Mouse (Mus musculus): Measurements from ENCODE around the gene Rpl12. TPM values are rescaled to one million over a fixed set of nuclear protein-coding genes. Genes with fewer than 3 reads are reported as not detected.
"Not testable (repeated sequence)": the region's sequence is repeated elsewhere in the genome, so short reads cannot be mapped to it uniquely, and the experiment has no call there.

Gene Rpl12
- polyA plus RNA-seq, 1 experiment from 2014 or later: 663 TPM

- Histone ChIP-seq H3K36me3 (ENCODE audit: inconsistent target) (no peaks in the 10 kb centered on the region), H3K79me2 (ENCODE audit: inconsistent target) (no peaks in the 10 kb centered on the region; the same call in 1 of the 2 replicates), H3K4me3 (ENCODE audit: inconsistent target) (peak within 1 kb of the TSS; percentile 55), H3K27ac (peak within 1 kb of the TSS; percentile 25)
- WGBS (ENCODE audit: missing documents): 1% methylated on average over 50 of the region's 50 CpGs
Observed at GRCm38 (mm10) chr2:32981725-32982271, 20.4 kb downstream of the Rpl12 start, which contains the start of gene Slc2a8. Gene Slc2a8 (minus strand): TSS chr2:32982083.

- Histone ChIP-seq H3K4me3 (ENCODE audit: inconsistent target) (peak overlapping the region; percentile 55), H3K36me3 (ENCODE audit: inconsistent target) (no peaks in the 10 kb centered on the region), H3K79me2 (ENCODE audit: inconsistent target) (no peaks in the 10 kb centered on the region; the same call in 1 of the 2 replicates), H3K27ac (peak overlapping the region; percentile 25)
- WGBS (ENCODE audit: missing documents): 2% methylated on average over 4 of the region's 4 CpGs
Observed at GRCm38 (mm10) chr2:32982700-32983099, 21.3 kb downstream of the Rpl12 start.

DNA sequence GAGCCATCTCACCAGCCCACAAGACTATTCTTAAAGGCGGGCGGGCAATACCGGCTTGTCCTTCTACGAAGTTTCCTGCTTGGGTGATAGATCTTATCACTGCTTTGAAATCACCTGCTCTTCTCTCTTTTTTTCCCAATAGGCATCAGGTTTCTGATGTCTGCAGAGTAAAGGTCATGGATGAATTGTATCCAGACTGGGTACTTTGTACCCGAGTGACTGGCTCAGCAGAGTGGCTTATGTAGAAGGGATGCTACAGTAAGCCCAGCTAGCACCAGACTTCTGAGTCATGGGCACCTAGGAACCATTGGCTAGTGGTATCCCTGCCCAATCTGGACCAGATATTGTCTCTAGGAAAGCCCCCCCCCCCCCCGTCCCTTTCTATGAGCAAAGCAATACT, 22.3 kb downstream of the Rpl12 start:
- 60% methylated on average over 6 of the region's 6 CpGs for WGBS (ENCODE audit: missing documents)
- H3K36me3 ChIP-seq (ENCODE audit: inconsistent target): no peaks in the 10 kb centered on the region
- H3K4me3 ChIP-seq (ENCODE audit: inconsistent target): no peak overlapping the region

GRCm38 (mm10) chr2:32985844-32986243, 24.5 kb downstream of the Rpl12 start:
- H3K36me3 ChIP-seq (ENCODE audit: inconsistent target): no peaks in the 10 kb centered on the region
- H3K79me2 ChIP-seq (ENCODE audit: inconsistent target): no peaks in the 10 kb centered on the region; the same call in 1 of the 2 replicates
- H3K27ac ChIP-seq: no peak overlapping the region
- WGBS (ENCODE audit: missing documents): 78% methylated on average over 8 of the region's 8 CpGs
- no peak overlapping the region for H3K4me3 ChIP-seq (ENCODE audit: inconsistent target)

More for the DNA sequence above, 22.3 kb downstream of the Rpl12 start:
- no peaks in the 10 kb centered on the region; the same call in 1 of the 2 replicates for H3K79me2 ChIP-seq (ENCODE audit: inconsistent target)
- no peak overlapping the region for H3K27ac ChIP-seq

GRCm38 (mm10) chr2:32989376-32989775, 28.0 kb downstream of the Rpl12 start:
- Histone ChIP-seq H3K27ac (no peak overlapping the region), H3K36me3 (ENCODE audit: inconsistent target) (no peaks in the 10 kb centered on the region), H3K79me2 (ENCODE audit: inconsistent target) (no peaks in the 10 kb centered on the region), H3K4me3 (ENCODE audit: inconsistent target) (no peak overlapping the region)
- WGBS (ENCODE audit: missing documents): 31% methylated on average over 3 of the region's 3 CpGs

GRCm38 (mm10) chr2:32990167-32990832, 28.9 kb downstream of the Rpl12 start:
- Histone ChIP-seq H3K36me3 (ENCODE audit: inconsistent target) (no peaks in the 10 kb centered on the region), H3K27ac (no peak overlapping the region)
- 83% methylated on average over 13 of the region's 13 CpGs for whole genome bisulfite sequencing (ENCODE audit: missing documents)

GRCm38 (mm10) chr2:32992130-32992529, 30.8 kb downstream of the Rpl12 start:
- H3K4me3 ChIP-seq (ENCODE audit: inconsistent target): no peak overlapping the region
- no peaks in the 10 kb centered on the region for H3K79me2 ChIP-seq (ENCODE audit: inconsistent target)
- WGBS (ENCODE audit: missing documents): 8% methylated on average over 6 of the region's 6 CpGs
- H3K27ac ChIP-seq: no peak overlapping the region
- no peaks in the 10 kb centered on the region for H3K36me3 ChIP-seq (ENCODE audit: inconsistent target)

More at GRCm38 (mm10) chr2:32990167-32990832, 28.9 kb downstream of the Rpl12 start:
- no peaks in the 10 kb centered on the region for H3K79me2 ChIP-seq (ENCODE audit: inconsistent target)
- H3K4me3 ChIP-seq (ENCODE audit: inconsistent target): no peak overlapping the region

DNA sequence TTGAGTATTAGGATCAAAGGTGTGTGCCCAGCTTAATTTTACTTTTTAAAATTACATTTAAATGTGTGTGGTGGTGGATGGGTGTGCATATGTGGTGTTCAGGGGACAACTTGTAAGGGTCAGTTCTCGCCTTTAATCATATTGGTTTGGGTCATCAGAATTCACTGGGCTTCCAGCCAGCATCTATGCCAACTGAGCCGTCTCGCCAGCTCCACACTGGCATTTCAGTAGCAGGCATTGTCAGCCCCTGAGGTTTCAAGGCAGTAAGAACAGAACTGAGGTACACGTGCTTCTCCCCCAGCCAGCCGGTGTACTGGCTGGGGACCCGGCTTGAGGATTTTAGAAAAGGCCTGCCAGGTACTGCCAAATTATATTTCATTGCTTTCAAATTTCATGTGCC, 35.7 kb downstream of the Rpl12 start:
- H3K36me3 ChIP-seq (ENCODE audit: inconsistent target): no peaks in the 10 kb centered on the region
- 76% methylated on average over 6 of the region's 6 CpGs for WGBS (ENCODE audit: missing documents)
- H3K27ac ChIP-seq: no peak overlapping the region
- no peaks in the 10 kb centered on the region for H3K79me2 ChIP-seq (ENCODE audit: inconsistent target)
- no peak overlapping the region for H3K4me3 ChIP-seq (ENCODE audit: inconsistent target)

DNA sequence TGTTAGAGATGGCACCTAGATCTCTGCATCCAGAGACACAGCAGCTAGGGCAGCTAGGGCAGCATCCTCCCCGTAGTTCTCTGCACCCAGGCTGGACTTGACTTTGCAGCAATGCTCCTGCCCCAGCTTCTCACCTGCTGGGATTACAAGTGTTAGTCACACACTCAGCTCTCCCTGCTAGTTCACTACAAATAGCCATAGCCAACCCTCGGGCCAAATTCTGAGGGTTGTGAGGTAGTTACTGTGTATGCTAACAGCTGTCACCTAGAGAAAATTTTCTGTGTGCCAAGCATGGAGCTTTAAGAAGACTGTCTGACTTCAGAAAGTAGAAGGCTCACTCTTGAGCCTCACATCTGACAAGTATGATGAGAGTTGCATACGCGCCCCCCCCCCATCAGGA, 36.4 kb downstream of the Rpl12 start:
- Histone ChIP-seq H3K36me3 (ENCODE audit: inconsistent target) (no peaks in the 10 kb centered on the region), H3K79me2 (ENCODE audit: inconsistent target) (no peaks in the 10 kb centered on the region), H3K27ac (no peak overlapping the region), H3K4me3 (ENCODE audit: inconsistent target) (no peak overlapping the region)
- WGBS (ENCODE audit: missing documents): 79% methylated on average over 4 of the region's 4 CpGs

GRCm38 (mm10) chr2:32999752-33000151, 38.4 kb downstream of the Rpl12 start:
- WGBS (ENCODE audit: missing documents): 85% methylated on average over 2 of the region's 2 CpGs

DNA sequence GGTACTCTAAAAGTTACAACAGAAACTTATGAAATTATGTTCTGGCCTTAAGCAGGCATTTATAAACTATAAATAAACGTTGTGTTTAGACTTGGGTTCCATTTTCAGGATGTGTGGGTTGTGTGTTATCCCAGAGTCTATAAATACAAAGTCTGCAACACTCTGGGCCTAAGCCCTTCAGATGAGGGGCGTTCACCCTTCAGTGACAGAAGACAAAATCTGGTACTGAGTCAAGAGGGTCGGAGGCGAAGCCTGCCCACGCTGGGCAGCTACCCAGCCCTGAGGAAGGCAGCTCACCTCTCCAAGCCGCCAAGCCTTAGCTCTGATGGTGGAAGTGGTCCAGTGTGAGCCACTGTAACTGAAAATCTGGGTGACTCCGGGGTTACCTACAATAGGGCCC, 40.8 kb downstream of the Rpl12 start:
- H3K4me3 ChIP-seq (ENCODE audit: inconsistent target): no peak overlapping the region
- WGBS (ENCODE audit: missing documents): 86% methylated on average over 7 of the region's 7 CpGs
- H3K79me2 ChIP-seq (ENCODE audit: inconsistent target): no peaks in the 10 kb centered on the region
- H3K36me3 ChIP-seq (ENCODE audit: inconsistent target): no peaks in the 10 kb centered on the region
- H3K27ac ChIP-seq: no peak overlapping the region

More at GRCm38 (mm10) chr2:32999752-33000151, 38.4 kb downstream of the Rpl12 start:
- Histone ChIP-seq H3K79me2 (ENCODE audit: inconsistent target) (no peaks in the 10 kb centered on the region), H3K27ac (no peak overlapping the region), H3K36me3 (ENCODE audit: inconsistent target) (no peaks in the 10 kb centered on the region), H3K4me3 (ENCODE audit: inconsistent target) (no peak overlapping the region)

DNA sequence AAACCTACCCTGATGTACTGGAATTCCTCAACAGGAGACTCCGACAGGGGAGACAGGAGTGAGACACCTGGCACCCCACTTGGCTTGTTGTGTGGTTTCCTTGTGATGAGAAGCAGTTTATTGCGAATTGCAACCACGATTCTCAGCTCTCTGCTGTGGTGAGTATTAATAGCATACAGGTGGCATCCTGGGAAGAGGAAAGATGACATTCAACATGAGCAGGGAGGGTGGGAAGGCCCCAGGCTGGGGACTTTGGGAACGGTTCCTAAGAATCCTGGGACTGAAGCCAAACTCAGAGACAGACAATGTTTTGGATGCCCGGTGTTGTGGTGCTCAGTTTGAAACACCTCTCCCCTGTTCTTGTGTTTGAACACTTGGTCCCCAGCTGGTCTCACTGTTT, 43.7 kb downstream of the Rpl12 start:
- no peaks in the 10 kb centered on the region for H3K79me2 ChIP-seq (ENCODE audit: inconsistent target)
- no peaks in the 10 kb centered on the region for H3K36me3 ChIP-seq (ENCODE audit: inconsistent target)
- 87% methylated on average over 5 of the region's 5 CpGs for WGBS (ENCODE audit: missing documents)
- H3K27ac ChIP-seq: no peak overlapping the region
- H3K4me3 ChIP-seq (ENCODE audit: inconsistent target): no peak overlapping the region

DNA sequence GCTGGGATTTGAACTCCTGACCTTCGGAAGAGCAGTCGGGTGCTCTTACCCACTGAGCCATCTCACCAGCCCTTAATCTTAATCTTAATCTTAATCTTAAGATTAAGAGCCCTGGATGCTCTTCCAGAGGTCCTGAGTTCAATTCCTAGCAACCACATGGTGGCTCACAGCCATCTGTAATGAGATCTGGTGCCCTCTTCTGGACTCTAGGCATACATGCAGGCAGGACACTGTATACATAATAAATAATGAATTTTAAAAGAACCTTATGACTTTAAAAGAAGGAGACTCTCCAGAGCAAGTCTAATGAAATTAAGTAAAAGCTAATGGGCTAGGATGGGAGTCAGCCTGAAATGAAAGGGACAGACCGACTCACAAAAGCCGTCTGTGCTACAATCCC, 47.7 kb downstream of the Rpl12 start:
- not testable (repeated sequence) for H3K79me2 ChIP-seq (ENCODE audit: inconsistent target); H3K4me3 ChIP-seq (ENCODE audit: inconsistent target); H3K27ac ChIP-seq; H3K36me3 ChIP-seq (ENCODE audit: inconsistent target)
- WGBS (ENCODE audit: missing documents): 88% methylated on average over 3 of the region's 4 CpGs

DNA sequence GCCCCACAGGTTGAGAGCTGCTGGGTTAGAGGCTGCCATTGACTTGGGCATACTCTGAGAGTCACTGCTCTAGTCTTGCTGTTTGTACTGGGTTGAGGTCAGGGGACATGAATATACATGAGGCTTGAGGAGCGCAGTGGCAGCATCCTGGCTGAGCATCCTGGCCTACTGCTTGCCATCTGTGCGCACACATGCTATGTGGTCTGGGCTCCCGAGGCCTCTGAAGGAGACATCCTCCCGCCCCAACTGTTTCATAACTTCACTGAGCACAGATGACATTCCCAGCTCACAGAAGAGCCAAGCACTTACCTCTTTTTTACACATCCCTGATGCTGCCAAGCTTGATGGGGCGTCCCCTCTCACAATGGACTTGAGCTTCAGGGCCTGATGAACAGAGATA, 53.5 kb downstream of the Rpl12 start:
- Histone ChIP-seq H3K36me3 (ENCODE audit: inconsistent target) (no peaks in the 10 kb centered on the region), H3K79me2 (ENCODE audit: inconsistent target) (no peaks in the 10 kb centered on the region), H3K4me3 (ENCODE audit: inconsistent target) (no peak overlapping the region), H3K27ac (no peak overlapping the region)
- 89% methylated on average over 5 of the region's 5 CpGs for WGBS (ENCODE audit: missing documents)

Measured in macrophage (primary cell).